Mouse (Mus musculus) thymus, postnatal 0 days (tissue): ENCODE results near the gene Slc6a3. TPM values are rescaled to one million over a fixed set of nuclear protein-coding genes. Genes with fewer than 3 reads are reported as not detected.

ENCODE experiments used
- DNase-seq: peaks from one replicate; pipeline ENCODE4 v3.0.0-alpha.2; 2015; ENCODE audit warnings: low spot score
- polyA plus RNA-seq: library from polyadenylated mRNA; unstranded; fragments of >200 nt; fragmentation: Nextera tagmentation; extraction: Ambion mirVana; gene quantifications from 2 replicates; pipeline ENCODE4 v1.2.1, GENCODE M21; 2015

The Slc6a3 gene
- polyA plus RNA-seq, result 0.05 and 0.10 TPM in 2 replicates

- no peak for DNase-seq
Measured at GRCm38 (mm10) chr13:73536403-73536821, at the start of gene Slc6a3. Gene Slc6a3, plus strand, starts transcription at chr13:73536747.

DNA sequence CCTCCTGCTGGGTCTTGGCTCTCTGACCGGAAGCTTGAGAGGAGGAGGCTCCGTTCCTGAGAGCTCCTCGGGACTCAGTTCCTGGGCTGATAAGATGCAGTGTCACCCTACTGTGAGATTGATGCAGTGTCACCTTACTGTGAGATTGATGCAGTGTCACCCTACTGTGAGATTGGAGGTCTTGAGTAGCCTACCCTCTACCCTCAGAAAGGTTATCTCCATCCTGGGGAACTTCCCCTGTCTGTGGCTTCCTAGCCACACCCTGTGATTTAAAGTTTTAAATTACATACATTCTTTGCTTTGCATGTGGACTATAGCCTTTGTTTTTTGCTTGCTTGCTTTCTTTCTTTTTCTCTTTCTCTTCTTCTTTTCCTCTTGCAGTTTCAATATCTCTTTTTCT, 48.4 kb upstream of the Slc6a3 start:
- DNase-seq, result no peak

GRCm38 (mm10) chr13:73488707-73489106, 47.8 kb upstream of the Slc6a3 start:
- DNase-seq, result no peak

GRCm38 (mm10) chr13:73489986-73490385, 46.6 kb upstream of the Slc6a3 start:
- no peak for DNase-seq

DNA sequence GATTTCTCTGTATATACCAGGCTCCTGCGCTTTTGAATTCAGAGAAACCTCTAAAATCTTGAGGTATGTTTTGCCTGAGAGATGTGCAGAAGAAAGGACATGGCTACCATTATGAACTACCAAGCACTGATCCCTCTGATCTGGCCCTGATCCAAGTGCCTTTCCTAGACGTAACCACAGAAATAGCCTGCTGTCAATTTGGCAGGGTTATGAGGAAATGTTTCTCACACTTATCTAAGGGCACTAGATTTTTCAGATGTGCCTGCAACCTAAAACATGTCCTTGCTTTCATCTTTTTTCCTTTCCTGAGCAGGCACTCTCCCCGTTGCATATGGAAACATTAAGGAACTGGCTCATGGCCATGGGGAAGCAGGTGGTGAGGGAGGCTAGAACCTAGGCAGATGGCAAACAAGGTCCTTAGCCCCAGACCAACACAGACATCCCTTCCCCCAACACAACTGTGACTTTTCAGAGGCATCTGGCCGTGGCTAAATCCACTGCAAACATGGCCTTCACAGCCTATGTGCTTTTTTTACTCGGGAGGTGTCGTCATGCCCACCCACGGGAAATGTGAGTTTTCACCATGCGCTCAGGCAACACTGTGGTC, 45.9 kb upstream of the Slc6a3 start:
- DNase-seq, result no peak

- no peak for DNase-seq
Measured at GRCm38 (mm10) chr13:73493183-73493582, 43.4 kb upstream of the Slc6a3 start.

- no peak for DNase-seq
Measured at GRCm38 (mm10) chr13:73494528-73494927, 42.0 kb upstream of the Slc6a3 start.

DNA sequence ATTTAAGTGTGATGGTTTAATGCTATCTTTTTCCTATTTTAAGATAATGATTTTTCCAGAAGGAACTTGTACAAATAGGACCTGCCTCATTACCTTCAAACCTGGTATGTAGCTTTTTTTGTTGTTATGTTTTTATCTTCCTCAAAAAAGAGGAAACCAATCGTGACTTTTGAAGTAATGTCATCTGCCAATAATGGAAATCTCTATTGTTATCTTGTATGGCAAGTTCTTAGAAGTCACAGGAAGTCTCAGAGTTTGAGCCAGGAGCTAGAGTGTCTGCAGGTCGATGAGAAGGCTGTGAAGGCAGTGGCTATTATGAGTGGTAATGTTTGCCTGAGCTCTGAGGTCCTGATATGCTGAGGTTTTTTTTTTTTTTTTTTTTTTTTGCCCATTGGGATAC, 40.4 kb upstream of the Slc6a3 start:
- no peak for DNase-seq

- DNase-seq, result no peak
Measured at GRCm38 (mm10) chr13:73499893-73500604, 36.5 kb upstream of the Slc6a3 start.

- peak; percentile 38 for DNase-seq
Measured at GRCm38 (mm10) chr13:73502719-73503118, 33.8 kb upstream of the Slc6a3 start.

GRCm38 (mm10) chr13:73505686-73506467, 30.7 kb upstream of the Slc6a3 start:
- peak; percentile 78 for DNase-seq

DNA sequence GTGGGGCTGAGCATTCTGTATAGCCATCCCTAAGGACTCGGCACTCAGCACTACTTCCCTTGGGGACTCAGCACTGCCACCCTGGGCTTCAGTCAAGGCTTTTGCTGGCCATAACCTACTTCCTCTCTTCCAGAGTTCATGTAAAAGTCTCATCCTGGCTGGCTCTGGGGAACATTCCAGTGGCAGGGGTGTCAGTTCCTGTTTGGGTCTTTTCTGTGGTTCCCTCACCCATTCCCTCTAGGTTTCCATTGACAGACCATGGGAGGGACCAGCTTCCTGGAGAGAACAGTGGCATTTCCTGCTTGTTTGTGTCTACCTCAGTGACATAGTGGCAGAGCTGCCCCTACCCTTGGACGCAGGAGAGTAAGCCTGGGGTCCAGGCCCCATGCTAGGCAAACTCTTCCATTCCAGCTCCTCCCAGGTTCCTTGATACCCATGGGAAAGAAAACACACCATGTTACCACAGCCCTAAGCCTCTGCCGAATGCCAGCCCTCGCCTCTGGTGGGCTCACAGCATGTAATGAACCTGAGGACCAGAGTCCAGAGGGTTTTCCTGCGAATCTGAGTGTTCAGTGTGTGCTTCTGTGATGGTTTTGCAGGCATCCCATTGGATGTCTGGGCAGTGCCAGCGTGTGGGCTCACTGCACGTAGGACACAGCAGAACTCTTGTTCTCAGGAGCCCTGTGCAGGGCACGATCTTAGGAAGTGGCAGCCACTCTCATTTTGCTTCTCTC, 27.6 kb upstream of the Slc6a3 start:
- DNase-seq, result no peak

DNA sequence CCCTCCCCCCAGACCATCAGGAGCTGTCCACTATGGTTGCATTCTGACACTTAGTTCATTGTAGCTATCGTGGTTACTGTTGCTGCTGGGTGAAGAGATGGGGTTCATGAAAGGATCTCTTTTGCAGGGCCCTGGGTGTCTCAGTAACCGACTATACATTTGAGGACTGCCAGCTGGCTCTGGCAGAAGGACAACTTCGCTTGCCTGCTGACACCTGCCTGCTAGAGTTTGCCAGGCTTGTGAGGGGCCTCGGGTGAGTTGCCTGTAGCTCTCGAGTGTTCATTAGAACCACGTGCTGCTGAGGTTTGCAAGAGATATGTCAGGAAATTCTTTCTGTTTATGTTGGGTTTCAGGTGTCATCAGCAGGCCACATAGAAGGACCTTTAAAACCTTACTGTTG, 26.7 kb upstream of the Slc6a3 start:
- no peak for DNase-seq

GRCm38 (mm10) chr13:73512776-73513673, 23.5 kb upstream of the Slc6a3 start:
- DNase-seq, result peak; percentile 84

- no peak for DNase-seq
Measured at GRCm38 (mm10) chr13:73516886-73517285, 19.7 kb upstream of the Slc6a3 start.

- no peak for DNase-seq
Measured at GRCm38 (mm10) chr13:73533716-73534115, 2.8 kb upstream of the Slc6a3 start.

DNA sequence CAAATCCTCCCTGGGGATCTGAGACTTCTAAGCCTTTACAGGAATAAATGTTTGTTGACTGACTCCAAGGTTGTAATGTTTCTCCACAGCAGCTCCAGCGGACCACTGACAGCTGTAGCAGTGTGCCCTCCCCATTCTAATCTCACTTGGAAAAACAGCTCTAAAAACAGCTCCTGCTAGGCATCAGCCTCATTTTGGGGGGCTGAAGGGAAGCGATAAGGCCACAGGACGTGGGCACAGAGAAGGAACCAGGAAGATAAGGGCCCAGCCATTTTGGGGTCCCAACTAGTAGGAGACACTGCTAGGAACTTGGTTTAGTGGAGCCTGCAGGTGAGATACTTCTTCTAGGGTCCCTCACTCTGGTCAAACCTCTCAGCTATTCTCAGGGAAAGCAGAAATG, 1.3 kb upstream of the Slc6a3 start:
- DNase-seq, result no peak

GRCm38 (mm10) chr13:73536824-73537223, 277 bp downstream of the Slc6a3 start:
- DNase-seq, result no peak

DNA sequence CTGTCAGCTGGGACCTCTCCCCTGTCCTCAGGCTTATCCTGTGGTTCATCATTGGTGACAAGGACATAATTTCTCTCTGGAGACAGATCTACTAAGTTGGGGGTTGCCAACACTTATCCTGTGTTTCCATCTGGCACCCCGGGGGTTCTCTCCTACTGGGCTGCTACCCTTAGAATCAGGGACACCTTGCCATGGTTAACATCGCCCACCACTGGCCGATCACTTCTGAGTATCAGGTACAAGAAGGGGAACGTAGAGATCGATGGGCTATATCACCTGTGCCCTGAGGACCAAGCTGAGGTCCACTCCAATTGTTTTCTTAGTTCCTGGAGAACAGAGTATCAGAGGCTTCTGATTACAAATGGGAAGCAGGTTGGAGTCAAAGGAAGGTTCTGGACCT, 27.7 kb downstream of the Slc6a3 start:
- no peak for DNase-seq

- DNase-seq, result no peak
Measured at GRCm38 (mm10) chr13:73575051-73575450, 38.5 kb downstream of the Slc6a3 start.

DNA sequence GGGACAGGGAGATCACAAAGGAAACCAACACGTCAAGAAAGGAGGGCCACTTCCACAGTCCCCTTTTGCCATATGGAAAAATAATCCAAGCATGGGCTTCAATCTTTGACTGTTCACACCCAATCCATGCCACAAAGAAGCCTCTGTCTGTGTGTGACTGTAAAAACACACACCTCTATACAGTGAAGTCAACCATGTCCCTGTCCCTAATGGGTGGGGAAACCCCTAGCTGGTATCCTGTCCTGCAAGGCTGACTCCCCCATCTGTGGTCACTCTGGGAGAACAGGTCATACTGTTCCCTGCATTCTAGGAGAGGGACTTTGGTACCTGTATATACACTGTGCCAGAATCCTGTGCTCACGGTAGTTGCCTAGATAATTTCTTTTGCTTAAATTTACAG, 40.7 kb downstream of the Slc6a3 start:
- DNase-seq, result no peak
